Mouse (Mus musculus) ovary, adult 18-20 months (tissue): ENCODE results near the gene Shq1.

Experiments
- DNase-seq: peaks from one replicate; pipeline ENCODE4 v3.0.0; 2022; ENCODE audit warnings: low spot score, mixed read lengths

The Shq1 gene

GRCm38 (mm10) chr6:100601634-100602033 lies 69.3 kb downstream of the Shq1 start:
- DNase-seq, result no peak

GRCm38 (mm10) chr6:100593857-100594256 lies 77.1 kb downstream of the Shq1 start:
- DNase-seq, result no peak

GRCm38 (mm10) chr6:100592991-100593390 lies 78.0 kb downstream of the Shq1 start:
- no peak for DNase-seq

DNA sequence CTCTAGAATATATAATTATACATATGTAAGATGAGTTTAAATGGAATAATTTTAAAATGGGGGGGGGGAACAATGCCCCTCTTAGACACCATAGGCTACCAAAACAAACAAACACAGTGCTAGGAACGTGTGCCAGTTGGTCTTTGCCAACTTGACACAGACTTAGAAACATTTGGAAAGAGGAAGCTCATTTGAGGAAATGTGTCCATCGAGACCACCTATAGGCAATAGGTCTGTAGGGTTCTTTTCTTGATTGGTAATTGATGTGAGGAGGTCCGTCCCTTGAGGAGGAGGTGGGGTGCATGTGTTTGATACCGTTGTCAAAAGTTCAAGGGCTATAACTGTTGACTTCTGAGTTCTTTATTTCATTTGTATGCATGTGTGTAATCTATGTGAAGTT lies 80.4 kb downstream of the Shq1 start:
- DNase-seq, result no peak

- DNase-seq, result no peak
Observed at GRCm38 (mm10) chr6:100588876-100589275, 82.1 kb downstream of the Shq1 start.

DNA sequence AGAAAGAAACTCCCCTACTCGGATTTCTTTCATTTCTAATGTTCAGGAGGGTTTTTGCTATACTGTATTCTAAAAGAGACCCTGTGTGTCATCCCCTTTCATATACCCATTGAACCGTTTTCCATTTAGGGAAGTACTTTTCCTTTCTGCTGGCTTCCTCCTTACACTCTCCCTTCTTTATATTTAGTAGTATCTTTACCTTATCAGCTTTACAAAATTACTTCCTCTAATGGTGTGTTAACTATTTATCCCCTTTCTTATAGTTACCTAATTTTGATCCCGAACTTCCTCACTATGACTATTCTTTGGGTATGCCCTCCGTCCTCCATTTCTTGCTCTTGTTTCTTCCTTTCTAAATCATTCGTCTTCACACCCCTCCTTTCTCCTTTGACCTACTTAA lies 84.2 kb downstream of the Shq1 start:
- no peak for DNase-seq

DNA sequence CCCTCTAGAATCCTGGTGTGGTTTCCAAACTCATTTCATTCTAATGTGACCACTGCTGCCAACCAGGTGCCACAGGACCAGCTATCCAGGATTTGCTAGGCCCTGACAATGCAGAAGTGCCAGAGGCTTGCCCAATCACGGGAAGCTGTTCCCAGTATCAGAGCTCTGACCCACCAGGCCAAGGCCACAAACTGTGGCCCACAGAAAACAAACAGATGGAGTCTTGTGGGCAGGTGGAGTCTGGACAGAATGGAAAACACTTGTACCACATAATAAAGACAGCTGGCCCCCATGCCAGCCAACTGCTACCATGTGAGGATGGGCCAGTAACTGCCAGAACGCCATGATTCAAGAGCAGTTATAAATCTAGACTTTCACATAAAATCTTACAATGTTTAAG lies 89.0 kb downstream of the Shq1 start:
- DNase-seq, result no peak

DNA sequence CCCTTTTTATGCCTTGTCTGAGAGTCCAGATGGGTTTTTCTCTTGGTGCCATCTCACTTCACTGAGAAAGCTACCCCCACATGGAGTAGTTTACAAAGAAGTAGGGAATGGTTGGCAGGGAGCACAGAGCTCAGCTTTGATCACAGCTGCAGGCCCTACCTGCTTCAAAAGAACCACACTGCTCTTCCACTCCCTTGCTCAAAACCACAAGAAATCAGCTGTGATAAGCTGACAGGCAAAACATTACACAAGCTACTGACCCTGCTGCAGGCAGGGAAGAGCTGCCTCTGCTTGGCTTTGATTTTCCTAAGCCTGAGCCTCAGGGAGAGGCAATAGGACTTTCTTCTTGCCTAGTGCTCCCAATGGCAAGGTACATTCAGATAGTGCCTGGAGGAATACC lies 89.9 kb downstream of the Shq1 start:
- DNase-seq, result peak; percentile 37

DNA sequence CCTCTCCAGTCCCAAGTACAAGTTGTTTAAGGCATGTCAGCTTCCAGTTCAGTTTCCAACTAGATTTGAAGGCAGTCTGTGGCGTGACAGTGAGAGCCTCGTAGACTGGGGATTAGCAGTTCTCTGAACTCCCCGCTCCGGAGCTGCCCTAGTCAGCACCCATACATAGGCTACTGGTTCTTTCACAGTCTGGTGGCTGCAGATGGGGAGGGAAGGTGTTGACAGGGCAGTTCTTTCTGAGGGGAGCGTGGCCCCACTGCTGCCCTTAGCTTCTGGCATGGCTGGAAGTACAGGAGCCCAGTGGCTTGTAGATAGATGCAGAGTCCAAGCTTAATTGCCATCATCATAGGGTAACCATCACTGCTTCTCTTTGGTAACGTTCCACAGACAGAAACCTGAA lies 93.4 kb downstream of the Shq1 start:
- no peak for DNase-seq

DNA sequence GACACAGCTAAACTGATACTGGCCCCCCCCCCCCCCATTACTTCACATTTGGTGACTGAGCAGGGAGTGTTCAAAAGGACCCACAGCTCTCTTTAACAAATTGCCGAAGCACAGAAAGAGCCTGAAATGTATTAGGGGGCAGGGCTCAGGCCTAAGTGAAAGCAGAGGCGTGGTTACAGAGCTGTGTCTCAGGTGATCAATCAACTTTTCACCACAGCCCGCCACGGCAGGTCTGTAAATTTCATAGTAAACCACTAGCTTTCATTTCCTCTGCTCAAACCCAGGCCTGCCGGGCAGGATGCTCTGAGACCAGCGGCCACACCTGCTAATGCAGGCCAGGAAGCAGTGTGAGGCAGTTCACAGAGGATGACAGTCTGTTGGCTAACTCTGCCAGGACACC lies 94.8 kb downstream of the Shq1 start:
- DNase-seq, result no peak

DNA sequence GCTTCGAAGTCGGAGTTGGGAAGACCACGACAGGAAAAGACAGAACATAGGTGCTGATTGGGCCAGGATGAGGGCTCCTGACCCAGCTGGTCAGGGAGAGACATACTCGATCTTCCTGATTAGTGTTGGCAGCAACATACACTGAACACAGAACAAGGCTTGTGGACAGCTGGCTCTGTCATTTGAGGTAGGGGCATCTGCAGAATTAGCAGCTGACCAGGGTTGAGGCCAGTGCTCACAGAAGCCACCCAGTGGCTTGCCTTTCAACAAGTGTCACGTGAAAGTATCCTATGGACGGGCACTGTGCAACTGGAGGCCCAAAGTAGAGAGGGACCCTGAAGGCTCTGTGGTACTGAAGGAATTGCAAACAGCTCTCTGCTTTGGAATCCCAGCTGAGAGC lies 104.2 kb downstream of the Shq1 start:
- no peak for DNase-seq

- DNase-seq, result no peak
Observed at GRCm38 (mm10) chr6:100564516-100564915, 106.4 kb downstream of the Shq1 start.

- DNase-seq, result peak; percentile 65
Observed at GRCm38 (mm10) chr6:100563552-100564341, 107.2 kb downstream of the Shq1 start.

DNA sequence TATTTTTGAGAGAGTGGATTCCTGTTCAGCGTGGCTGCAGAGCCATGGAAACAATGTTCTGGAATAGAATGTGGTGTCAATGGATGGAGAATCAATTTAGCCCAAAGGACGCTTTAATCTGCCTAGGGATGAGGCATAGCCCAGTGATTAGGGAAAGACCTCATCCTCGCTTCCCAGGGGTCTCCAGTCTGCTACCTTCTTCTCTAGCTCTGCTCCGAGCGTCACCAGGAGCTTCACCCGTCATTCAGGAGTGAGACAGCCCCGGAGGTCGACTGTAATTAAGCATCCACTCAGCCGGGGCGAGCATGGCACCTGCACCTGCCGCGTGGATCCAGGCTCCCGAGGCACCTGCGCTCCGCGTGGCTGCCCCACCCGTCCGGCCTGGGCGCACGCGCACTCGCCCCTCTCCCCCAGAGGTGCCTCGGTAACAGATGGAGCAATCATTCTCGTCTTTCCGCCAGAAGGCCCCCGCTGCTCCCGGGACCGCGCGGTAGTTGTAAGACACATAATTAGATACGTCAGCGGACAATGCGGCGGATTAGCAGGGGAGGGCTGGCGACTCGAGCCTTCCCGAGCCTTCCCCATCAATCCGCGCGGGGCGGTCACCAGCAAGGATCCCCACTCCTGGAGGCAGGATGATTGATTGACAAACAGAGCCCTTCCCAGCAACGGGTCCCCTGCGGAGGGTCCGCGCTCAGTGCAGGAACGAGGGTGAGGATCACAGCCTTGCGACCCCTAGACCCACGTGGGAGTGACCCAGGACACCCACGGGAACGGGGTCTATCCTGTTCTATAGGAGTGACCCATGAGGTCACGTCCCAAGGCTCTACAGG lies 108.0 kb downstream of the Shq1 start:
- DNase-seq, result no peak

- DNase-seq, result peak; percentile 7
Observed at GRCm38 (mm10) chr6:100558057-100558456, 112.9 kb downstream of the Shq1 start.

DNA sequence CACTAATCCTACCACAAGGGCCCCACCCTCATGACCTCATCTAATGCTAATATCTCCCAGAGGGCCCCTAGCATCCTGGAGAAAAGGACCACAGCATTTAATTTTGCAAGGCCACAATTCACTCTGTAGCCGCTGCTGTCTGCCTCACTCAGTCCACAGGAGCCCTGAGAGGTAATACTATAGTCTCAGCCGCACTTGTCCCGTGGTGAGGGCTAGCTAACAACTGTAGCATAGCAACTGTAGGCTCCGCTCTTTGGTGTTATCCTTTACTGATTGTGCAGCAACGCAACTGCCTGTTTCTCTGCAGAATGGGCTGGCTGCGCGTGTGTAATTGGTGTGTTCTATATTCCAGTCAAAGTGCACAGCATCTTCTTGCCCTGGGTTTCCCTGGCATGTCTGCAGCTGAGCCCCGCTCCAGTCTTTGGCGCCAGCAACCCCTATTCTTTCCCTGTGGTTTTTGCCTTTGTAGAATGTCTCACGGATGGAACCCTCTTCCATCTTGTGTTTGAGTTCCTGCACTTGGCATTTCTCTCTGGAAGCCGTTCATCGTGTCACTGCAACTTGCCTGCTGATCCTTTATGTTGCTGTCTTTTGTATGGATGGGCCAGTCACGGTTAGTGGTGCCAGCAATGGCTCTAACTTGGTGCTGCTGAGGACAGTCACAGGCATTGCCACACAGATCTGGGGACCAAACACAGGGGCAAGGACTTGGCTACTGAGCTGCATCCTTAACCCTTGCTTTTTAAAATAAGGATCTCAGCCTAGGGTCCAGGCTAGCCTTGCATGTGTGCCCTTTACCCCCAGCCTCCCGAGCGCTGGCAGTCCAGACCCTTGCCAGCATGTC lies 128.6 kb downstream of the Shq1 start:
- no peak for DNase-seq

DNA sequence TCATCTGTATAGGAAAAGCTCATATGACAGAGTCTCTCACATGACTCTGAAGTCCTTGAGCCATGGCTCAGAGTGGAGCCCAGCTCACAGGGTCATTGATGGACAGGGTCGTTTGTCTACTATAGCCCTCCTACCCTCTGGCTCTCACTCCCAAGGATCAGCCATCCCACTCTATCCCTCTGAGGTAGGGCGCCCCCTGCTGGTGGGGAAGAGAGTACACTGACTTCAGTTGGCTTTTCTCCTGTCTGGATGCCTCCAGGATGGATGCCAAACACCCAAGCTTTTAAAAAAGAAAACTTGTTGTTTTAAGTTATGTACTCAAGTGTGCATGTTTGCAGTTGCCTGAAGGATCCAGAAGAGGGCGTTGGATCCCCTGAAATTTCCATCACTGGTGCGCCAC lies 131.3 kb downstream of the Shq1 start:
- DNase-seq, result no peak

GRCm38 (mm10) chr6:100538570-100538969 lies 132.4 kb downstream of the Shq1 start:
- DNase-seq, result no peak

- no peak for DNase-seq
Observed at GRCm38 (mm10) chr6:100537987-100538386, 133.0 kb downstream of the Shq1 start.

GRCm38 (mm10) chr6:100537042-100537441 lies 133.9 kb downstream of the Shq1 start:
- no peak for DNase-seq

DNA sequence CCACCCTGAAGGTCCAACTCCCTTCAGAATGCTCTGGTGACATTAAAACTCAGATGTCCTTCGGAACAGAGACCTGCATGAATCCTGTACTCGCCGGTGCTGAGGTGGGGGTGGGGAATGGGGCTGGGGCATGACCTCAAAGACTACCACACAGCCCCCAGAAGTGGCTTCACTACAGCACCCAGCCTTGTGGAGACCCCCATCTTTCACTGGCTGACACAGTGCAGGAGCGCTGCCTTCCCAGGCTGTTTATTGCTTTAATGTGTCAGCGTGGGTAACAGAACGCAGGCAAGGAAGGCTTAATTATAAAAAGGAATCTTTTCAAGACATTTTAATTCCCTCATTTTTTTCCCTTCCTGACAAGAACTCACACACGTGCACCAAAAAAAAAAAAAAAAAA lies 137.6 kb downstream of the Shq1 start:
- DNase-seq, result no peak

DNA sequence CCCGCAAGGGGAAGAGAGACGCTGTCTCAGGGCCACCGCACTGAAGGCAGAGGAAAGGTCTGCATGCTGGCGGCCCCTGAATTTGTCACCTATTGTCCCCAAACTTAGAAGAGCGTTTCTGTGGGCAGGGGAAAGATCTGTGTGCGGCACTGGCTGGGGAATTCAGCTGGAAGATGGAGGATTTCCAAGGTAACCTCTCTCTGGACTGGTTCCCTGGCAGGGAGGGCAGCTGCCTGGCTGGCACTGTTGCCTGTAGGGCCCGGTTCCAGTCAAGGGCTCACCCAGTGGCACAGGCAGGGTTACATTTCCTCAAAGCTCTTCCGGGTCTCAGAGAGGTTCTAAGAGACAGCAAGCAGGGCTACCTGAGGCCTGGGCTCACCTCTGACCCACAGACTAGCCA lies 138.6 kb downstream of the Shq1 start:
- DNase-seq, result no peak

DNA sequence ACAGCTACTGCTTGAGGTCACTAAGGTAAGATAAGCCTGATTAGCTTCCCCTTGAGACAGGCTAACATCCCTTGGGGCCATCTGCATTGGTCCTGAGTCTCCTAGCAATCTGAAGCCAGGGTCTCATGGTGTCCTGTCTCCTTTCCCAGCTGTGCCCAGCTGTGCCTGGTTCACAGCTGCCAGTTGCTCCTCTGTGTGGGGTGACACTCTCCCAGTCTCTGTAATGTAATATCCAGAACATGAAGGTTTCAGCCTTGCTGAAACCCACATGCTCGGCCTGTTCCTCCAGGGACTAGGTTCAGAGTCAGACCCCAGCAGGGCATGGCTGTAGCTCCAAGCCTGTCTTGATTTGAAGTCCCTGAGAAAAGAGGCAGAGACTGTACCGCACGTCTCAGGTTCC lies 141.3 kb downstream of the Shq1 start:
- DNase-seq, result no peak
